Mouse (Mus musculus) liver, postnatal 0 days (tissue): ENCODE results near the gene Cnot10. TPM values are rescaled to one million over a fixed set of nuclear protein-coding genes. Genes with fewer than 3 reads are reported as not detected.

Experiments used
- ATAC-seq: fragments of 200-750 bp; cut with Nextera tagmentation; 2 replicates; pipeline ENCODE4 v1.8.0; 2017; ENCODE audit warnings: mild to moderate bottlenecking, moderate library complexity
- DNase-seq: peaks from one replicate; pipeline ENCODE4 v3.0.0-alpha.2; 2016
- H3K27ac ChIP-seq: fragments of 300-500 bp; sonication (generic); 2 replicates; pipeline ENCODE4 v1.5.1; 2014; ENCODE audit warnings: antibody characterized with exemption, moderate library complexity, mild to moderate bottlenecking, low read depth
- H3K27me3 ChIP-seq: fragments of 300-500 bp; sonication (generic); 2 replicates; pipeline ENCODE4 v1.6.1; 2014; ENCODE audit warnings: low read length, control low read depth, mixed read lengths; ENCODE audit not compliant: insufficient read depth
- H3K36me3 ChIP-seq: fragments of 300-500 bp; sonication (generic); replicated peaks from 2 replicates; pipeline ENCODE4 v1.6.1; 2014; ENCODE audit warnings: mild to moderate bottlenecking, control low read depth, low read length, moderate library complexity, mixed read lengths; ENCODE audit not compliant: insufficient read depth
- H3K4me1 ChIP-seq: fragments of 300-500 bp; sonication (generic); 2 replicates; pipeline ENCODE4 v1.6.1; 2014; ENCODE audit warnings: antibody characterized with exemption, mild to moderate bottlenecking, control low read depth; ENCODE audit not compliant: insufficient read depth
- H3K4me2 ChIP-seq: fragments of 300-500 bp; sonication (generic); 2 replicates; pipeline ENCODE4 v1.6.1; 2014; ENCODE audit warnings: low read depth, mild to moderate bottlenecking, low read length, moderate library complexity, mixed read lengths
- H3K4me3 ChIP-seq: fragments of 300-500 bp; sonication (generic); 2 replicates; pipeline ENCODE4 v1.5.1; 2014; ENCODE audit warnings: low read depth, low read length
- H3K9ac ChIP-seq: fragments of 300-500 bp; sonication (generic); replicated peaks from 2 replicates; pipeline ENCODE4 v1.6.1; 2014; ENCODE audit warnings: mild to moderate bottlenecking, moderate library complexity
- H3K9me3 ChIP-seq: fragments of 300-500 bp; sonication (generic); 2 replicates; pipeline ENCODE4 v1.6.1; 2016; ENCODE audit warnings: mild to moderate bottlenecking, control low read depth, low read length, mixed read lengths
- CTCF ChIP-seq: sonication (generic); IDR thresholded peaks from 2 replicates; pipeline ENCODE4 v1.5.1; 2016; ENCODE audit warnings: antibody characterized with exemption, low read depth
- EP300 ChIP-seq: IDR thresholded peaks from 2 replicates; pipeline ENCODE4 v1.6.1; 2016; ENCODE audit warnings: antibody characterized with exemption, low read depth, mild to moderate bottlenecking
- WGBS: fragments of 180-500 bp; shearing (Covaris S2); extraction: QIAGEN DNeasy Blood & Tissue Kit; methylation state at CpG from one replicate; pipeline ENCODE4 v1.1.7; 2014; ENCODE audit not compliant: insufficient replicate concordance; 5-methylcytosine and 5-hydroxymethylcytosine counted together
- polyA plus RNA-seq: library from polyadenylated mRNA; unstranded; fragments of >200 nt; fragmentation: Nextera tagmentation; extraction: Ambion mirVana; gene quantifications from 2 replicates; pipeline ENCODE4 v1.2.1, GENCODE M21; 2015

The Cnot10 gene
- polyA plus RNA-seq, 1 experiment from 2014 or later: 15.8 TPM

GRCm38 (mm10) chr9:114624178-114624577, 15.8 kb downstream of the Cnot10 start:
- TF ChIP-seq EP300 (no peak), CTCF (no peak)
- H3K9ac ChIP-seq: no peak overlapping the region
- H3K4me2 ChIP-seq: no peak overlapping the region
- no peaks in the 10 kb centered on the region for H3K9me3 ChIP-seq
- no peak for DNase-seq
- no peak for ATAC-seq
- WGBS: 89% methylated on average over 6 of the region's 6 CpGs
- no peaks in the 10 kb centered on the region for H3K4me1 ChIP-seq
- no peaks in the 10 kb centered on the region for H3K27me3 ChIP-seq
- H3K4me3 ChIP-seq: no peak overlapping the region
- H3K27ac ChIP-seq: no peak overlapping the region
- peaks cover 59% of the 10 kb centered on the region for H3K36me3 ChIP-seq

GRCm38 (mm10) chr9:114621149-114621548, 18.8 kb downstream of the Cnot10 start:
- Histone ChIP-seq H3K9ac (no peak overlapping the region), H3K36me3 (peaks cover 56% of the 10 kb centered on the region), H3K4me2 (no peak overlapping the region), H3K4me1 (no peaks in the 10 kb centered on the region), H3K27me3 (no peaks in the 10 kb centered on the region), H3K4me3 (no peak overlapping the region), H3K9me3 (no peaks in the 10 kb centered on the region), H3K27ac (peak overlapping the region; percentile 80)
- no peak for DNase-seq
- TF ChIP-seq EP300 (no peak), CTCF (no peak)
- ATAC-seq: peak; percentile 95
- WGBS: 58% methylated on average over 5 of the region's 5 CpGs

GRCm38 (mm10) chr9:114614176-114614953, 25.6 kb downstream of the Cnot10 start:
- Histone ChIP-seq H3K4me1 (no peaks in the 10 kb centered on the region), H3K9ac (no peak overlapping the region), H3K27me3 (no peaks in the 10 kb centered on the region), H3K4me3 (no peak overlapping the region), H3K4me2 (no peak overlapping the region), H3K27ac (no peak overlapping the region), H3K9me3 (no peaks in the 10 kb centered on the region), H3K36me3 (peaks cover 41% of the 10 kb centered on the region)
- ATAC-seq (no peak), DNase-seq (no peak)
- 0 out of 2 replicates have a peak, but pooled peaks have one; percentile 20 for TF ChIP-seq CTCF
- no peak for TF ChIP-seq EP300
- WGBS: 74% methylated on average over 9 of the region's 9 CpGs

- Histone ChIP-seq H3K36me3 (peaks cover 43% of the 10 kb centered on the region), H3K4me1 (no peaks in the 10 kb centered on the region), H3K4me2 (no peak overlapping the region), H3K9ac (no peak overlapping the region), H3K9me3 (no peaks in the 10 kb centered on the region), H3K27me3 (no peaks in the 10 kb centered on the region), H3K27ac (no peak overlapping the region), H3K4me3 (no peak overlapping the region)
- ATAC-seq: no peak
- DNase-seq: no peak
- 68% methylated on average over 4 of the region's 4 CpGs for WGBS
- no peak for TF ChIP-seq EP300
- TF ChIP-seq CTCF: no peak
Observed at GRCm38 (mm10) chr9:114613026-114613425, 27.0 kb downstream of the Cnot10 start.

GRCm38 (mm10) chr9:114612566-114612965, 27.4 kb downstream of the Cnot10 start:
- H3K9ac ChIP-seq: no peak overlapping the region
- H3K4me2 ChIP-seq: no peak overlapping the region
- no peak for TF ChIP-seq EP300
- no peak for TF ChIP-seq CTCF
- H3K9me3 ChIP-seq: no peaks in the 10 kb centered on the region
- ATAC-seq (no peak), DNase-seq (no peak)
- WGBS: 84% methylated on average over 4 of the region's 4 CpGs
- peaks cover 43% of the 10 kb centered on the region for H3K36me3 ChIP-seq
- no peaks in the 10 kb centered on the region for H3K4me1 ChIP-seq
- H3K27ac ChIP-seq: no peak overlapping the region
- no peaks in the 10 kb centered on the region for H3K27me3 ChIP-seq
- H3K4me3 ChIP-seq: no peak overlapping the region

- Histone ChIP-seq H3K27me3 (no peaks in the 10 kb centered on the region), H3K4me2 (no peak overlapping the region), H3K4me1 (no peaks in the 10 kb centered on the region), H3K9me3 (no peaks in the 10 kb centered on the region), H3K36me3 (peaks cover 44% of the 10 kb centered on the region), H3K27ac (no peak overlapping the region), H3K4me3 (no peak overlapping the region), H3K9ac (no peak overlapping the region)
- no peak for DNase-seq
- TF ChIP-seq CTCF (no peak), EP300 (no peak)
- 86% methylated on average over 3 of the region's 3 CpGs for WGBS
- no peak for ATAC-seq
Observed at GRCm38 (mm10) chr9:114610266-114610665, 29.7 kb downstream of the Cnot10 start.
